Mouse (Mus musculus) MEL (cell line): ENCODE measurements at regions not wholly inside any gene's neighbourhood (a gene's known extent, or its start where the extent isn't known, plus 50 kb on each side); places are given as distances from the start of the nearest gene placed in this dataset.

Experiments
- DNase-seq: peaks from one replicate; pipeline ENCODE4 v3.0.0; 2011; ENCODE audit warnings: low read depth, low spot score
- H3K27ac ChIP-seq: 2 replicates; pipeline ENCODE4 v1.5.1; 2012; ENCODE audit warnings: low read depth, mild to moderate bottlenecking, control low read depth, low read length, moderate library complexity; ENCODE audit not compliant: control insufficient read depth
- H3K27me3 ChIP-seq, 2 experiments: fragments of 150-350 bp in 1 of 2; sonication (generic) in 1 of 2; 2 replicates each; pipeline ENCODE4 v1.6.1; 2012; ENCODE audit warnings: low read length in 2 of 2, mild to moderate bottlenecking in 2 of 2, improper control_type of control experiment in 1 of 2, moderate library complexity in 1 of 2; ENCODE audit not compliant: insufficient read depth in 2 of 2, control insufficient read depth in 1 of 2
- H3K36me3 ChIP-seq, 2 experiments: 2 replicates each; pipeline ENCODE4 v1.6.1; 2012 to 2014; ENCODE audit warnings: low read length in 2 of 2, improper control_type of control experiment in 1 of 2, inconsistent platforms in 1 of 2, mild to moderate bottlenecking in 1 of 2; ENCODE audit not compliant: insufficient read depth in 2 of 2, control insufficient read depth in 1 of 2
- H3K4me1 ChIP-seq, 2 experiments: fragments of 150-350 bp in 1 of 2; sonication (generic) in 1 of 2; 2 replicates each; pipeline ENCODE4 v1.6.1; 2012; ENCODE audit warnings: low read length in 2 of 2, improper control_type of control experiment in 1 of 2, mild to moderate bottlenecking in 1 of 2; ENCODE audit not compliant: insufficient read depth in 2 of 2, control insufficient read depth in 1 of 2
- H3K4me3 ChIP-seq, 2 experiments: fragments of 150-350 bp in 1 of 2; sonication (generic) in 1 of 2; 2 replicates each; pipeline ENCODE4 v1.5.1; 2012; ENCODE audit warnings: low read depth in 2 of 2, low read length in 2 of 2, mild to moderate bottlenecking in 2 of 2, moderate library complexity in 2 of 2, control low read depth in 1 of 2, improper control_type of control experiment in 1 of 2; ENCODE audit not compliant: control insufficient read depth in 1 of 2, insufficient read depth in 1 of 2
- H3K79me2 ChIP-seq: 2 replicates; pipeline ENCODE4 v1.6.1; 2012; ENCODE audit warnings: mild to moderate bottlenecking, low read length, moderate library complexity; ENCODE audit not compliant: control insufficient read depth, poor library complexity, insufficient read depth
- H3K9ac ChIP-seq: 2 replicates; pipeline ENCODE4 v1.6.1; 2012; ENCODE audit warnings: low read depth, mild to moderate bottlenecking, control low read depth, low read length, moderate library complexity; ENCODE audit not compliant: control insufficient read depth, poor library complexity, severe bottlenecking
- H3K9me3 ChIP-seq: fragments of 150-350 bp; sonication (generic); replicated peaks from 2 replicates; pipeline ENCODE4 v1.6.1; 2012; ENCODE audit warnings: mild to moderate bottlenecking, low read length, improper control_type of control experiment, moderate library complexity; ENCODE audit not compliant: insufficient read depth
- BHLHE40 ChIP-seq: IDR thresholded peaks from 2 replicates; pipeline ENCODE4 v1.6.1; 2012; ENCODE audit warnings: low read depth, mild to moderate bottlenecking, inconsistent platforms, low read length, improper control_type of control experiment, borderline replicate concordance
- CHD2 ChIP-seq: IDR thresholded peaks from 2 replicates; pipeline ENCODE4 v1.6.1; 2011; ENCODE audit warnings: low read length, improper control_type of control experiment
- CTCF ChIP-seq, 3 experiments: IDR thresholded peaks in 2 of 3; conservative IDR thresholded peaks in 1 of 3; 2 replicates each; pipeline ENCODE4 v1.5.1; 2011 to 2012; ENCODE audit warnings: low read length in 3 of 3, low read depth in 2 of 3, mild to moderate bottlenecking in 2 of 3, improper control_type of control experiment in 1 of 3, inconsistent platforms in 1 of 3, mixed read lengths in 1 of 3, moderate library complexity in 1 of 3; ENCODE audit not compliant: control insufficient read depth in 1 of 3, insufficient read depth in 1 of 3, poor library complexity in 1 of 3, severe bottlenecking in 1 of 3
- E2F4 ChIP-seq: IDR thresholded peaks from 2 replicates; pipeline ENCODE4 v1.6.1; 2011; ENCODE audit warnings: low read depth, low read length, improper control_type of control experiment, borderline replicate concordance
- ELF1 ChIP-seq: IDR thresholded peaks from 2 replicates; pipeline ENCODE4 v1.6.1; 2014; ENCODE audit warnings: low read depth, mild to moderate bottlenecking, inconsistent platforms, low read length, improper control_type of control experiment, moderate library complexity
- ETS1 ChIP-seq: IDR thresholded peaks from 2 replicates; pipeline ENCODE4 v1.6.1; 2012; ENCODE audit warnings: low read depth, mild to moderate bottlenecking, inconsistent platforms, low read length, improper control_type of control experiment, moderate library complexity
- HCFC1 ChIP-seq: IDR thresholded peaks from 2 replicates; pipeline ENCODE4 v1.6.1; 2012; ENCODE audit warnings: low read depth, mild to moderate bottlenecking, inconsistent platforms, low read length, improper control_type of control experiment, moderate library complexity
- KAT2A ChIP-seq: conservative IDR thresholded peaks from 2 replicates; pipeline ENCODE4 v1.6.1; 2012; ENCODE audit warnings: low read depth, low read length, improper control_type of control experiment, inconsistent platforms
- MEF2A ChIP-seq: IDR thresholded peaks from 2 replicates; pipeline ENCODE4 v1.6.1; 2014; ENCODE audit warnings: low read depth, mild to moderate bottlenecking, inconsistent platforms, low read length, improper control_type of control experiment; ENCODE audit not compliant: poor library complexity, insufficient replicate concordance, severe bottlenecking; ENCODE audit errors: extremely low read depth
- MXI1 ChIP-seq: IDR thresholded peaks from 2 replicates; pipeline ENCODE4 v1.6.1; 2011; ENCODE audit warnings: mild to moderate bottlenecking, low read depth, low read length, improper control_type of control experiment
- NELFE ChIP-seq: IDR thresholded peaks from 2 replicates; pipeline ENCODE4 v1.6.1; 2011; ENCODE audit warnings: low read depth, low read length, improper control_type of control experiment
- NRF1 ChIP-seq: IDR thresholded peaks from 2 replicates; pipeline ENCODE4 v1.6.1; 2014; ENCODE audit warnings: low read depth, mild to moderate bottlenecking, inconsistent platforms, low read length, improper control_type of control experiment, moderate library complexity; ENCODE audit not compliant: poor library complexity, insufficient read depth, severe bottlenecking
- POLR2A ChIP-seq, 2 experiments: IDR thresholded peaks; 2 replicates each; pipeline ENCODE4 v1.6.1; 2011 to 2012; ENCODE audit warnings: low read length in 2 of 2, mild to moderate bottlenecking in 2 of 2, control low read depth in 1 of 2, improper control_type of control experiment in 1 of 2, low read depth in 1 of 2, moderate library complexity in 1 of 2; ENCODE audit not compliant: control insufficient read depth in 1 of 2, insufficient read depth in 1 of 2, poor library complexity in 1 of 2
- POLR2AphosphoS2 ChIP-seq: IDR thresholded peaks from 2 replicates; pipeline ENCODE4 v1.6.1; 2011; ENCODE audit warnings: low read length, improper control_type of control experiment
- POLR2AphosphoS5 ChIP-seq: IDR thresholded peaks from 2 replicates; pipeline ENCODE4 v1.6.1; 2012; ENCODE audit warnings: low read depth, borderline replicate concordance, mild to moderate bottlenecking, inconsistent platforms, low read length, moderate library complexity, mixed read lengths
- RCOR1 ChIP-seq: IDR thresholded peaks from 2 replicates; pipeline ENCODE4 v1.6.1; 2012; ENCODE audit warnings: low read depth, mild to moderate bottlenecking, inconsistent platforms, low read length, improper control_type of control experiment
- SIN3A ChIP-seq: IDR thresholded peaks from 2 replicates; pipeline ENCODE4 v1.6.1; 2012; ENCODE audit warnings: low read length, improper control_type of control experiment, inconsistent platforms
- TAL1 ChIP-seq: IDR thresholded peaks from 2 replicates; pipeline ENCODE4 v1.6.1; 2012; ENCODE audit warnings: mild to moderate bottlenecking, inconsistent platforms, low read length, moderate library complexity, mixed read lengths
- TCF12 ChIP-seq: IDR thresholded peaks from 2 replicates; pipeline ENCODE4 v1.6.1; 2014; ENCODE audit warnings: low read depth, mild to moderate bottlenecking, inconsistent platforms, low read length, improper control_type of control experiment, moderate library complexity
- USF1 ChIP-seq: IDR thresholded peaks from 2 replicates; pipeline ENCODE4 v1.6.1; 2014; ENCODE audit warnings: low read depth, mild to moderate bottlenecking, inconsistent platforms, low read length, improper control_type of control experiment, moderate library complexity
- ZKSCAN1 ChIP-seq: IDR thresholded peaks from 2 replicates; pipeline ENCODE4 v1.6.1; 2012; ENCODE audit warnings: low read depth, mild to moderate bottlenecking, inconsistent platforms, low read length, improper control_type of control experiment, moderate library complexity

GRCm38 (mm10) chr4:131486821-131487220, 351.3 kb downstream of the Ptpru start:
- no peak overlapping the region for H3K27ac ChIP-seq
- H3K36me3 ChIP-seq = no peaks in the 10 kb centered on the region
- no peak overlapping the region for H3K4me3 ChIP-seq
- no peaks in the 10 kb centered on the region for H3K79me2 ChIP-seq
- H3K9ac ChIP-seq = no peak overlapping the region
- no peak for DNase-seq
- no peaks in the 10 kb centered on the region for H3K4me1 ChIP-seq
- TF ChIP-seq BHLHE40 = no peak
- TF ChIP-seq ETS1 = no peak
- TF ChIP-seq CTCF (IDR thresholded peaks at IDR 0.05 in 2 of 3, conservative IDR thresholded peaks at IDR 0.05 in 1 of 3; ENCODE audit: control insufficient read depth in 1 of 3, insufficient read depth in 1 of 3, low read depth in 2 of 3, low read length in 3 of 3, poor library complexity in 1 of 3, severe bottlenecking in 1 of 3) = peak; percentile 7 to 45 (median 39); a peak in 5 of 6 replicates
- TF ChIP-seq NRF1 = no peak
- H3K9me3 ChIP-seq = no peaks in the 10 kb centered on the region
- no peaks in the 10 kb centered on the region for H3K27me3 ChIP-seq

GRCm38 (mm10) chr4:131488246-131488645, 349.8 kb downstream of the Ptpru start:
- TF ChIP-seq E2F4 (no peak), MEF2A (no peak), SIN3A (no peak), POLR2AphosphoS5 (no peak), NELFE (no peak), CHD2 (no peak), KAT2A (no peak), TCF12 (no peak), USF1 (no peak), ZKSCAN1 (no peak), BHLHE40 (no peak), POLR2AphosphoS2 (no peak), NRF1 (no peak), ELF1 (no peak), POLR2A (IDR thresholded peaks at IDR 0.05; ENCODE audit: control insufficient read depth in 1 of 2, insufficient read depth in 1 of 2, low read depth in 1 of 2, low read length in 2 of 2, poor library complexity in 1 of 2) (no peak), TAL1 (no peak), MXI1 (no peak), RCOR1 (no peak), HCFC1 (no peak)
- H3K27ac ChIP-seq = no peak overlapping the region
- H3K79me2 ChIP-seq = no peaks in the 10 kb centered on the region
- no peaks in the 10 kb centered on the region for H3K4me1 ChIP-seq
- H3K9me3 ChIP-seq = no peaks in the 10 kb centered on the region
- no peak for DNase-seq
- H3K36me3 ChIP-seq = no peaks in the 10 kb centered on the region
- H3K9ac ChIP-seq = no peak overlapping the region
- no peaks in the 10 kb centered on the region for H3K27me3 ChIP-seq
- H3K4me3 ChIP-seq = no peak overlapping the region
